Mouse (Mus musculus): ENCODE measurements around the gene Trpm5. TPM values are rescaled to one million over a fixed set of nuclear protein-coding genes. Genes with fewer than 3 reads are reported as not detected.

Trpm5 gene
- polyA plus RNA-seq, 1 experiment from 2014 or later = 0.93 TPM

GRCm38 (mm10) chr7:143025496-143025895 is 68.9 kb downstream of the Trpm5 start:
- Histone ChIP-seq H3K27ac (replicated peaks) (no peak overlapping the region), H3K36me3 (peaks cover 6% of the 10 kb centered on the region; the same call in 1 of the 2 replicates), H3K9me3 (replicated peaks) (no peaks in the 10 kb centered on the region), H3K4me3 (no peak overlapping the region), H3K27me3 (ENCODE audit: low read depth, poor library complexity, severe bottlenecking) (no peaks in the 10 kb centered on the region), H3K4me1 (no peaks in the 10 kb centered on the region)
- no peak for DNase-seq (ENCODE audit: low spot score)
- WGBS = 94% methylated on average over 3 of the region's 3 CpGs

- Histone ChIP-seq H3K36me3 (peaks cover 6% of the 10 kb centered on the region; the same call in 1 of the 2 replicates), H3K27ac (replicated peaks) (no peak overlapping the region), H3K9me3 (replicated peaks) (no peaks in the 10 kb centered on the region), H3K4me1 (no peaks in the 10 kb centered on the region), H3K4me3 (no peak overlapping the region), H3K27me3 (ENCODE audit: low read depth, poor library complexity, severe bottlenecking) (no peaks in the 10 kb centered on the region)
- 92% methylated on average over 1 of the region's 1 CpGs for WGBS
- no peak for DNase-seq (ENCODE audit: low spot score)
These were observed 70.1 kb downstream of the Trpm5 start for GRCm38 (mm10) chr7:143024293-143024692.

- DNase-seq (ENCODE audit: low spot score) = no peak
- WGBS = 93% methylated on average over 2 of the region's 2 CpGs
- H3K27ac ChIP-seq (replicated peaks) = no peak overlapping the region
- H3K4me3 ChIP-seq = no peak overlapping the region
- peaks cover 6% of the 10 kb centered on the region; the same call in 1 of the 2 replicates for H3K36me3 ChIP-seq
- no peaks in the 10 kb centered on the region for H3K4me1 ChIP-seq
- H3K27me3 ChIP-seq (ENCODE audit: low read depth, poor library complexity, severe bottlenecking) = no peaks in the 10 kb centered on the region
- H3K9me3 ChIP-seq (replicated peaks) = no peaks in the 10 kb centered on the region
These were observed 70.9 kb downstream of the Trpm5 start for GRCm38 (mm10) chr7:143023499-143023898.

DNA sequence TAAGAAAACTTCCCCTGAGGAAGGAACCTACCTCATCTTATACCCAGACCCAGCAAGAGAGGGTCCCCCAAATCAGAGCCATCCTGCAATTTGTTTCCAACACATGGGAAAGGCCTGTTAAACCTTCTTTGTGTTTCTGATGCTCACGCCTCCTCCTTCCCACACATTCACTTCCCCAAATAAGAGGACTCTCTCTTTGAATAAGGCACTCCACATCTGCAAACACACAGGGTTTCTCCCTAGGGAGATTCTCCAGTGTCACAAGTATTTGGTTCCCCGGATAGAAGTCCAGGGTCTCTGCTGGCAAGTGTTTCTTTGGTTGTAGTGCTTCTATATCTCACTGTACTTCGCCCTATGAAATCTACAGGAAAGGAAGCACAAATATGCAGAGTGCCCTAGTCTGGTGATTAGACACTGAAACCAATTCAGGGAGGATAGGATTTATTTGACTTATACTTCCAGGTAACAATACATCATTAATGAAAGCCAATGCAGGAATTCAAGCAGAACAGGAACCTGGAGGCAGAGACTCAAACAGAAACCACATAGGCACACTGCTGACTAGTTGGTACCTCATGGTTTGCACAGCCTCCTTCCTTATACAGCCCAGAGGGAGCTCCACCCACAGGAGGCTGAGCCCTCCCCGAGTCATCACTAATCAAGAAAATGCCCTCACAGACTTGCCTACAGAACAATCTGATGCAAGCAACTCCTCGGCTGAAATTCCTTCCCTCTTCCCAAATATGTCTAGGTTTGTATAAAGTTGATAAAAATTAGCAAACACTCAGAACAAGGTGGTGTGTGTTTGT is 72.9 kb downstream of the Trpm5 start:
- Histone ChIP-seq H3K36me3 (peaks cover 6% of the 10 kb centered on the region; the same call in 1 of the 2 replicates), H3K9me3 (replicated peaks) (no peaks in the 10 kb centered on the region), H3K4me3 (no peak overlapping the region), H3K4me1 (no peaks in the 10 kb centered on the region), H3K27me3 (ENCODE audit: low read depth, poor library complexity, severe bottlenecking) (no peaks in the 10 kb centered on the region; the same call in 1 of the 2 replicates), H3K27ac (replicated peaks) (no peak overlapping the region)
- no peak for DNase-seq (ENCODE audit: low spot score)
- WGBS = 69% methylated on average over 5 of the region's 5 CpGs

- no peak for DNase-seq (ENCODE audit: low spot score)
- no peak overlapping the region for H3K27ac ChIP-seq (replicated peaks)
- peaks cover 7% of the 10 kb centered on the region; the same call in 1 of the 2 replicates for H3K4me1 ChIP-seq
- H3K9me3 ChIP-seq (replicated peaks) = no peaks in the 10 kb centered on the region
- H3K4me3 ChIP-seq = no peak overlapping the region
- peaks cover 6% of the 10 kb centered on the region; the same call in 1 of the 2 replicates for H3K36me3 ChIP-seq
- H3K27me3 ChIP-seq (ENCODE audit: low read depth, poor library complexity, severe bottlenecking) = no peaks in the 10 kb centered on the region; the same call in 1 of the 2 replicates
- 80% methylated on average over 3 of the region's 3 CpGs for WGBS
These were observed 73.7 kb downstream of the Trpm5 start for GRCm38 (mm10) chr7:143020764-143021163.

- Histone ChIP-seq H3K4me3 (no peak overlapping the region), H3K9me3 (replicated peaks) (no peaks in the 10 kb centered on the region), H3K36me3 (0 out of 2 replicates have a peak, but pooled peaks cover under 1% of the 10 kb centered on the region), H3K27me3 (ENCODE audit: low read depth, poor library complexity, severe bottlenecking) (no peaks in the 10 kb centered on the region; the same call in 1 of the 2 replicates), H3K4me1 (peaks cover 9% of the 10 kb centered on the region; the same call in 1 of the 2 replicates), H3K27ac (replicated peaks) (no peak overlapping the region)
- DNase-seq (ENCODE audit: low spot score) = no peak
These were observed 74.4 kb downstream of the Trpm5 start for GRCm38 (mm10) chr7:143020040-143020439.

Other genes with a start within 250 kb of the Trpm5 start
- gene Th, start 163.5 kb downstream of the Trpm5 start, polyA plus RNA-seq (2016; fragmentation: Nextera tagmentation; extraction: Ambion mirVana) = 7.9 and 14.1 TPM in 2 replicates
- gene Ascl2, start 125.4 kb downstream of the Trpm5 start, polyA plus RNA-seq (2016; fragmentation: Nextera tagmentation; extraction: Ambion mirVana) = 0.70 and 1.3 TPM in 2 replicates
- gene Tspan32, start 89.6 kb downstream of the Trpm5 start, polyA plus RNA-seq (2016; fragmentation: Nextera tagmentation; extraction: Ambion mirVana) = 4.7 and 6.0 TPM in 2 replicates
- gene Cd81, start 41.9 kb downstream of the Trpm5 start, polyA plus RNA-seq (2016; fragmentation: Nextera tagmentation; extraction: Ambion mirVana) = 267 and 279 TPM in 2 replicates
- 136 and 142 TPM in 2 replicates for gene Tssc4, start 25.4 kb downstream of the Trpm5 start, polyA plus RNA-seq (2016; fragmentation: Nextera tagmentation; extraction: Ambion mirVana)
- gene Kcnq1, start 11.7 kb upstream of the Trpm5 start, polyA plus RNA-seq (2016; fragmentation: Nextera tagmentation; extraction: Ambion mirVana) = 0.69 and 1.1 TPM in 2 replicates